Mouse (Mus musculus) myocyte (in vitro differentiated cells): ENCODE data around the gene Fhad1. TPM values are rescaled to one million over a fixed set of nuclear protein-coding genes. Genes with fewer than 3 reads are reported as not detected.

Experiments
- H3K27me3 ChIP-seq: one replicate; pipeline ENCODE4 v1.6.1; 2011; ENCODE audit not compliant: control insufficient read depth, insufficient read depth, insufficient read length
- H3K36me3 ChIP-seq: one replicate; pipeline ENCODE4 v1.6.1; 2011; ENCODE audit not compliant: control insufficient read depth, insufficient read depth
- H3K4me2 ChIP-seq: one replicate; pipeline ENCODE4 v1.6.1; 2011; ENCODE audit warnings: low read depth, control low read depth
- H3K4me3 ChIP-seq: one replicate; pipeline ENCODE4 v1.5.1; 2011; ENCODE audit warnings: mild to moderate bottlenecking, control low read depth, moderate library complexity
- H3K79me2 ChIP-seq: one replicate; pipeline ENCODE4 v1.6.1; 2011; ENCODE audit not compliant: control insufficient read depth, insufficient read depth
- H3ac ChIP-seq: one replicate; pipeline ENCODE4 v1.6.1; 2011; ENCODE audit not compliant: control insufficient read depth, insufficient read length
- CEBPB ChIP-seq: IDR thresholded peaks from 2 replicates; pipeline ENCODE4 v1.6.1; 2011; ENCODE audit warnings: mild to moderate bottlenecking, moderate library complexity; ENCODE audit not compliant: poor library complexity, insufficient read depth, severe bottlenecking
- E2F4 ChIP-seq: IDR thresholded peaks from one replicate; pipeline ENCODE4 v1.6.1; 2011; ENCODE audit warnings: mild to moderate bottlenecking, control low read depth, moderate library complexity; ENCODE audit not compliant: insufficient read depth
- MAX ChIP-seq: IDR thresholded peaks from one replicate; pipeline ENCODE4 v1.6.1; 2011; ENCODE audit warnings: low read depth, mild to moderate bottlenecking, control low read depth
- MYOD1 ChIP-seq, 3 experiments: IDR thresholded peaks; one replicate each; pipeline ENCODE4 v1.6.1; 2011; ENCODE audit warnings: control low read depth in 2 of 3, low read depth in 2 of 3, mild to moderate bottlenecking in 2 of 3, moderate library complexity in 1 of 3; ENCODE audit not compliant: insufficient read length in 2 of 3, control insufficient read depth in 1 of 3
- MYOG ChIP-seq, 3 experiments: IDR thresholded peaks; one replicate each; pipeline ENCODE4 v1.6.1; 2011; ENCODE audit warnings: control low read depth in 2 of 3, low read depth in 2 of 3, mild to moderate bottlenecking in 2 of 3; ENCODE audit not compliant: insufficient read length in 2 of 3, control insufficient read depth in 1 of 3, insufficient read depth in 1 of 3
- POLR2A ChIP-seq: IDR thresholded peaks from one replicate; pipeline ENCODE4 v1.6.1; 2011; ENCODE audit warnings: low read depth, mild to moderate bottlenecking, control low read depth, moderate library complexity; ENCODE audit not compliant: insufficient read length
- POLR2AphosphoS2 ChIP-seq: IDR thresholded peaks from one replicate; pipeline ENCODE4 v1.6.1; 2011; ENCODE audit warnings: low read depth, control low read depth; ENCODE audit not compliant: insufficient read length
- REST ChIP-seq: IDR thresholded peaks from one replicate; pipeline ENCODE4 v1.6.1; 2011; ENCODE audit warnings: mild to moderate bottlenecking, control low read depth, moderate library complexity; ENCODE audit not compliant: insufficient read depth, insufficient read length
- SRF ChIP-seq: IDR thresholded peaks from one replicate; pipeline ENCODE4 v1.6.1; 2011; ENCODE audit warnings: low read depth; ENCODE audit not compliant: control insufficient read depth, insufficient read length
- TCF12 ChIP-seq: IDR thresholded peaks from one replicate; pipeline ENCODE4 v1.6.1; 2011; ENCODE audit warnings: mild to moderate bottlenecking, control low read depth; ENCODE audit not compliant: poor library complexity, insufficient read depth, severe bottlenecking
- TCF3 ChIP-seq: IDR thresholded peaks from one replicate; pipeline ENCODE4 v1.6.1; 2011; ENCODE audit warnings: low read depth, control low read depth; ENCODE audit not compliant: insufficient read length
- USF1 ChIP-seq: IDR thresholded peaks from one replicate; pipeline ENCODE4 v1.6.1; 2011; ENCODE audit warnings: low read depth, mild to moderate bottlenecking, control low read depth, moderate library complexity
- polyA plus RNA-seq: library from polyadenylated mRNA; unstranded; fragments of >200 nt; fragmentation: generic; extraction: Trizol; gene quantifications from one replicate; pipeline ENCODE4 v1.2.1, GENCODE M21; 2012; ENCODE audit warnings: missing spikeins

The Fhad1 gene
- polyA plus RNA-seq, 1 experiment, result 0.17 TPM

- no peaks in the 10 kb centered on the region for H3K79me2 ChIP-seq
- no peak overlapping the region for H3ac ChIP-seq
- H3K27me3 ChIP-seq, result peaks cover 24% of the 10 kb centered on the region
- H3K36me3 ChIP-seq, result no peaks in the 10 kb centered on the region
- H3K4me3 ChIP-seq, result no peak overlapping the region
- TF ChIP-seq MYOD1 (IDR thresholded peaks at IDR 0.05; ENCODE audit: control insufficient read depth in 1 of 3, insufficient read length in 2 of 3, low read depth in 2 of 3) (no peak), USF1 (no peak), REST (no peak), TCF12 (no peak), E2F4 (no peak), POLR2A (no peak), TCF3 (no peak), MYOG (IDR thresholded peaks at IDR 0.05; ENCODE audit: control insufficient read depth in 1 of 3, insufficient read depth in 1 of 3, insufficient read length in 2 of 3, low read depth in 2 of 3) (no peak), CEBPB (no peak), POLR2AphosphoS2 (no peak), MAX (no peak), SRF (no peak)
- H3K4me2 ChIP-seq, result no peak overlapping the region
These were observed 100.8 kb downstream of the Fhad1 start for GRCm38 (mm10) chr4:141914040-141914439.

DNA sequence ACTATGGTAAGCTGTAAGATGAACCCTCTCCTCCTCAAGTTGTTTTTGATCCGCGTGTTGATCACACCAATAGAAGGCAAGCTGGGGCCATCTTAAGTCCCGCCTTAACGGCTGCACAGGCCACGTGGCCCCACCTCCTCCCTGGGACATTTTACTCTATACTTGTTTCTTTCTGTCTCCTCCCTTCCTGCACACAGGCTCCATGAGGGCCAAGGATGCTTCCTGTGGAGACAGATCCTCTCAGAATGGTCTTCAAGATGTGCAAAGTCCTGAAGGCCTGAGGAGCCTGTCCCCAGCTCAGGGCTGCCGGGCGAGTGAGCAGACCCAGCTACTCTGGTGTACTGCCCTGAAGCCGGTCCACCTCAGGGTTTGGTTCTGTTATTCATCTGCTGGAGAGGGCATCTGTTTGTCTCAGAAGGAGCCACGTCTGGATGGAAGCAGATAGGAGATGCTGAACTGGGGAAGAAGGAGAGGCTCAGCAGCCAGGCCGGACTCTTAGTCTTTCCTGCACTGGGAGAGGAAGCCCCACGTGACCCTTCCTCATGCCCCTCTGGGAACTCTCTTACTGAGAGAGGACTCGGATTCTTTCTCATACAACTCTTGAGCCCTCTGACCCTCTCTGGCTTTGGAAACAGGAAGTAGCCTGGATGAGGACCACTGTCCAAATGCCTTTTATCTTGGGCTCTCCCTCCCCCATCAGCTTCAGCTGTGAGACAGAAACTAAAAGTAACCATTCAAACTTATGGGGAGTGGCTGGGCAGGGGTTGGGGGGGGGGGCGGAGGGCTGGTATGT, 101.5 kb downstream of the Fhad1 start:
- H3K79me2 ChIP-seq, result no peaks in the 10 kb centered on the region
- peaks cover 24% of the 10 kb centered on the region for H3K27me3 ChIP-seq
- no peaks in the 10 kb centered on the region for H3K36me3 ChIP-seq
- H3ac ChIP-seq, result no peak overlapping the region
- H3K4me2 ChIP-seq, result no peak overlapping the region
- TF ChIP-seq MYOG (IDR thresholded peaks at IDR 0.05; ENCODE audit: control insufficient read depth in 1 of 3, insufficient read depth in 1 of 3, insufficient read length in 2 of 3, low read depth in 2 of 3), result no peak
- no peak for TF ChIP-seq SRF
- TF ChIP-seq CEBPB, result no peak
- TF ChIP-seq USF1, result no peak
- no peak overlapping the region for H3K4me3 ChIP-seq

DNA sequence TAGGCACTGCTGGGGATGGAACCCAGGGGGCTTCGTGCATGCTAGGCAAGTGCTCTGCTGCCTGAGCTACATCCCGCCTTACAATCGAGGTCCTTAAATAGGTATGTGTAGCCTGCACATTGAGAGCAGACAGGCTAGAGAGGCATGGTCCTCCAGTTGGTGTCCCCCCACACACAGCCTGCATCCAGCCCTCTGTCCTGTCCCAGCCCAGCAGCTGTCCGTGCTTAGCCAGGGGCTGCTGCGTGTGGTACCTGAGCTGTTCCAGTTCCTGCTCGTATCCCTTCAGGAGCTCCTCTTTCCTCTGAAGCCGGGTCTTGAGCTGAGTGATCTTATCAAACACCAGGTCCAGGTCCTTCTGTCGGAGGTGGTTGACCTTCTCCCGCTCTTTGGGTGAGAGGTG, 110.2 kb downstream of the Fhad1 start:
- Histone ChIP-seq H3K4me3 (no peak overlapping the region), H3ac (no peak overlapping the region), H3K27me3 (peaks cover 30% of the 10 kb centered on the region), H3K4me2 (no peak overlapping the region), H3K36me3 (no peaks in the 10 kb centered on the region), H3K79me2 (no peaks in the 10 kb centered on the region)
- no peak for TF ChIP-seq SRF
- TF ChIP-seq MAX, result no peak
- no peak for TF ChIP-seq REST
- no peak for TF ChIP-seq POLR2A
- TF ChIP-seq MYOG (IDR thresholded peaks at IDR 0.05; ENCODE audit: control insufficient read depth in 1 of 3, insufficient read depth in 1 of 3, insufficient read length in 2 of 3, low read depth in 2 of 3), result peak in 1 of 3 experiments; percentile 55
- TF ChIP-seq TCF3, result no peak
- peak in 2 of 3 experiments; percentile 19 to 51 for TF ChIP-seq MYOD1 (IDR thresholded peaks at IDR 0.05; ENCODE audit: control insufficient read depth in 1 of 3, insufficient read length in 2 of 3, low read depth in 2 of 3)

GRCm38 (mm10) chr4:141902479-141902858, 112.4 kb downstream of the Fhad1 start:
- H3K79me2 ChIP-seq, result no peaks in the 10 kb centered on the region
- TF ChIP-seq MYOD1 (IDR thresholded peaks at IDR 0.05; ENCODE audit: control insufficient read depth in 1 of 3, insufficient read length in 2 of 3, low read depth in 2 of 3) (no peak), TCF12 (no peak), CEBPB (no peak), TCF3 (no peak), POLR2AphosphoS2 (no peak), MAX (no peak), USF1 (no peak), POLR2A (no peak), REST (no peak), SRF (no peak), E2F4 (no peak), MYOG (IDR thresholded peaks at IDR 0.05; ENCODE audit: control insufficient read depth in 1 of 3, insufficient read depth in 1 of 3, insufficient read length in 2 of 3, low read depth in 2 of 3) (no peak)
- no peak overlapping the region for H3K4me3 ChIP-seq
- no peaks in the 10 kb centered on the region for H3K36me3 ChIP-seq
- no peak overlapping the region for H3ac ChIP-seq
- H3K4me2 ChIP-seq, result no peak overlapping the region
- H3K27me3 ChIP-seq, result peaks cover 14% of the 10 kb centered on the region
